Mouse (Mus musculus) forelimb bud, embryonic 11.5 days (tissue): ENCODE measurements around the gene Olfr961.

Experiments used
- DNase-seq: peaks from one replicate; pipeline ENCODE4 v3.0.0-alpha.2; 2012; ENCODE audit warnings: low read depth, low spot score

Olfr961 gene

GRCm38 (mm10) chr9:39644785-39645184 is at the start of gene Olfr961:
TSS of gene Olfr961 (plus strand) at chr9:39645085.
- no peak for DNase-seq

GRCm38 (mm10) chr9:39602536-39603332 is 42.2 kb upstream of the Olfr961 start:
- peak; percentile 24 for DNase-seq

GRCm38 (mm10) chr9:39603333-39603845 is 41.5 kb upstream of the Olfr961 start:
- DNase-seq: peak; percentile 46

DNA sequence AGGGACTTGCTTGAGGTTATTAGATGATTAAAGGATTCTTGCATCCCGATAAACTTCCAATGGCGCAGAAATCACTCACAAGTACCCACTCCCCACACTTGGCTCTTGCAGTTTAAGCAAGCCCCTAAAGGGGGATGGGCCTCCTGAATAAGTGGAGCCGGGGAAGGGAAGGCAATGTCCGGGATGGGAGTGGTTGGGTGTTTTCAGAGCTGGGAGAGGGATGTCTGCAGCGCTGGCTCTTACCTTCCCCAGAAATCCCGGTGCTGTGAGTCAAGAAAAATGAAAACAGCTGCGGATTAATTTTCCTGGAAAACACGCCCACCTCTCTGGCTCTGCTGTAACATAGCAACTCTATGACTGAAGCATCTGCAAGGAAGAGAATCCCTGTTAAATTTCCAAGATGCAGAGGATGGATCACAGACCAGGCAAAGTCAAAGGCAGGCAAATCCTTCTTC is 40.9 kb upstream of the Olfr961 start, which contains the start of gene AW551984:
TSS of gene AW551984 (minus strand) at position 405 of the 455 bp plus-strand sequence.
- peak; percentile 43 for DNase-seq

DNA sequence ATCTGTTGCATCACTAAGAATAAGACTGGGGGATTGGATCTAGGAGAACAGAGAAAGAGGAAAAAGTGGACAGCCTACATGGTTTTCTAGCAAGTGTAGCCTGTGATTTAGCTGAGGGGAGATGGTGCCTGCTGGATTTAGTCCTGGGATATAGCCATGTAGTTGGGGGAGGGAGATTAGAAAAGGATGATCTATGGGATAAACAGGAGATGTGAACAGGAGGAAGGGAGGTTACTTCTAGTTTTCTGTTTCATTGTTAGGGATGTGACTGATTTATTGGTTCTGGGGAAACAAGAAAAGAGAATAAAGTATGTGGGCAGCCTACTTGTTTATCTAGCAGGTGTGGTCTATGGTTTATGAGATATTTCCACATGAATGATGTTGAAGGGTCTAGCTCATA is 36.4 kb upstream of the Olfr961 start:
- no peak for DNase-seq

GRCm38 (mm10) chr9:39610355-39610754 is 34.5 kb upstream of the Olfr961 start, which contains the start of gene Olfr148:
TSS of gene Olfr148 (plus strand) at chr9:39610655.
- no peak for DNase-seq

DNA sequence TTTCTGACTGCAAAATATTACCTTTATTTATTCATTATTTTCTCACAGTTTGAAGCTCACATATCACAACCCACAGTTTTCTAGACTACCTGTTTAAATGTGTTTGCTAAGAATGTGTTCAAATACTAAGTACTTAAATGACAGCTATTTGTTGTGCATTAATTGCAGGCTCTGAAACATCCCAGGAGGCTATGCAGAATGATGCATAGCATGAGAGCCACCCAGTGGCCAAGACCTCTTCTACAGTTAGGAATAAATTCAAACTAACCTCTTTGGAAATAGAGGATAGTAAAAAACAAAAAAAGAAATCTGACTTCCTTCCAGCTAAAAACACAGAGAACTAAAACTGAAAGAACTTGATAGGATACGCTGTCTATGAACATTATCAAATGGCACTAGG is 32.9 kb upstream of the Olfr961 start:
- no peak for DNase-seq

- DNase-seq: no peak
Measured at GRCm38 (mm10) chr9:39621073-39621472, 23.8 kb upstream of the Olfr961 start, which contains the start of gene Olfr960. TSS of gene Olfr960 (plus strand) at chr9:39621373.

DNA sequence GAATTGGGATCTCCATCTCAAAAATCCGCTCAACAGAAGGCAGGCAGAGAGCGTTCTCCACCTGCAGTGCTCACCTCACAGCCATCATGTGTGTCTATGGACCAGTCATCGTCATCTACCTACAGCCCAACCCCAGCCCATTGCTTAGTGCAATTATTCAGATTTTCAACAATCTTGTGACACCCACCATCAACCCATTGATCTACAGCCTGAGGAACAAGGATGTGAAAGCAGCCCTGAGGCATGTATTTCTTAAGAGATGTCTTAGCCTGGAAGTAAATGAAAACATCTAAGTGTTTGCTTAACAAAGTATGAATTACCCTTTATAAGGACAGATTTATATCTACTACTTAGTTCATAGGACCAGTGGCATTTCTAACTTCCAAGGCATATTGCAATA is 21.1 kb upstream of the Olfr961 start:
- DNase-seq: no peak

DNA sequence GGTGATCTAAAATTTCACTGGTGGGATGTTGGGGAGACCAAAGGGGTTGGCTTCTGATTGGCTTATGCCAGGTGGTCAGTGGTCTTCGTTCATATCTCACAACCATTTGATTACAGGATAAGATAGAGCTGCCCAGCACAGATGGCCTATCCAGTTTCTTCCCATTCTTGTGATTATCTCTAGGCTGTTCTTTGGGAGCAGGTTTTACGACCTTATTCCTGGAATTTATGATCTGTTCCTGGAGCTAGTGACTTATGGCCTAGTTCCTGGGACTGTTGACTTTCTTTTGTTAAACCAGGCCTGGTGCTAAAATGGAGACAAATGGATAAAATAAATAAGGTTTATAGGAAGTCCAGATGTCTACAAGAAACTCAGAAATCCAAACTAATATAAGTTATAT is 20.2 kb upstream of the Olfr961 start:
- DNase-seq: no peak

DNA sequence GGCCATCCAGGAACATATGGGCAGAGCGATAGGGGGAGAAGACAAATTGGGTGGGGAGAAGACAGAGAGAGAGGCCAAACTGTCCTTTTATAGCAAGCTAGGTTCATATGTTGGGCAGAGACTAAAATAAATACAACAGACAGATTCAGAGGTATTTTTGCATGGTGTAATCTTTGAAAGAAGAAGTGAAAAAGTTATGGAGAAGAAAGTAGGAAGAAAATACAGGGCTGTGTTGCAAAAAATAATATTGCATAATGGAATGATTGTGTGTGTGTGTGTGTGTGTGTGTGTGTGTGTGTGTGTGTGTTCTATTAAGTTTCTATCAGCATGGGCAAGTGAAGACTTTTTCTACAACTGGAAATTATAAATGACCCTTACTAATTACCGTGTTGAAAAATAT is 15.8 kb upstream of the Olfr961 start:
- no peak for DNase-seq

DNA sequence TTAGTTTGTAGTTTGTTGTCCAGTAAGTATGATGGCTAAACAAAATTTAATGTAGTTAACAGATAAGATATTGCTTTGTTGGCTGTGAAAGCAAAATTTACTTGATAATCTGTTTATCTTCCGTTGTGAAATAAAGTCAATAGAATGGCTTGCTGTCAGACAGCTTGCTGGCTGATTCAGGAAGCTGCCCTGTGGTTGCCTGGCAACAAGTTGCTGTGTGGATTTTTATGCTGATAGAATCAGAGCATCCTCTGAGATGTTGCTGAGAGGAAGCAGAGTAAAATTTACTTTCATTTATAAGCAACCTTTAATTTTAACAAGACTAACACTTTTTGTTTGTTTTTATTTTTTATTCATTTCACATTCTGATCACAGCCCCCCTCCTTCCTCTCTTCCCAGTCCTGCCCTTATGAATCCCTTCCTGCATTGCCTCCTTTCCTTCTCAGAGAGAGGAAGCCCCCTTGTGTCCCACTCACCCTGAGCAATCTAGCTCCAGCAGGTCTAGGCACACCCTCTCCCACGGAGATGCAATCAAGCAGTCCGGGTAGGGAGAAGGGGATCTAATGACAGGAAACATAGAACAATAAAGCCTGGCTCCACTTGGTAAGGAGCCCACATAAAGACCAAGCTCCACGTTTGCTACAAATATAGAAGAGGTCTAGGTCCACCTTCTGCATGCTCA is 10.8 kb upstream of the Olfr961 start:
- no peak for DNase-seq

- DNase-seq: no peak
Measured at GRCm38 (mm10) chr9:39647382-39647781, 2.5 kb downstream of the Olfr961 start.

GRCm38 (mm10) chr9:39654756-39655396 is 10.0 kb downstream of the Olfr961 start:
- DNase-seq: no peak

DNA sequence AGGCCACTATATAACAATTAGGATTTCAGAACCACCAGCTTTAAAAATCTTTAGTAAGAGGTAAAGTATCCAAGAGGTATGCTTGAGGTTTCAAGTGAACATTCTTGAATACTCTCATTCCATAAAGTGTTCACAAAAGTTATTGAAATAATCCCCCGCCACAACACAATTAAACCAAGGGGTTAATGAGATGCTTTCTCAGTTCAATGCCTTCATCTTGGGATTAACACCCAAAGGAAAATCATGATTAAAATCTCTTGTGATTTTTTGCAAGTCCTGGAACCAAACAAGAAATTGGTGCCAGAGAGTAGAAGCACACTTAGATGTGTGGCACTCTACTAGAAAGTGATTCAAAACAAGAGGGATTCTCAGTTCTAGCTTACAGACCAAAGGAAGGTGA is 22.0 kb downstream of the Olfr961 start, which contains the start of gene Olfr963:
TSS of gene Olfr963 (plus strand) at position 301 of the 400 bp plus-strand sequence.
- no peak for DNase-seq

DNA sequence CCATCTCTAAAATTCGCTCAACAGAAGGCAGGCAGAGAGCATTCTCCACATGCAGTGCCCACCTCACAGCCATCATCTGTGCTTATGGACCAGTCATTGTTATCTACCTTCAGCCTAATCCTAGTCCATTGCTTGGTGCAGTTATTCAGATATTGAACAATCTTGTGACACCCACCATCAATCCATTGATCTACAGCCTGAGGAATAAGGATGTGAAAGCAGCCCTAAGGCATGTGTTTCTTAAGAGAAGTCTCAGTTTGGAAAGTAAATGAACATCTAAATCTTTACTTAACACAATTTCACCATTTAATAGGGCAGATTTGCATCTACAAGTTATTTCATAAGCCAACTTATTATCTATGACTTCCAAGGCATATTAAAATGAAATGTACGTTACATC is 24.8 kb downstream of the Olfr961 start:
- DNase-seq: no peak

DNA sequence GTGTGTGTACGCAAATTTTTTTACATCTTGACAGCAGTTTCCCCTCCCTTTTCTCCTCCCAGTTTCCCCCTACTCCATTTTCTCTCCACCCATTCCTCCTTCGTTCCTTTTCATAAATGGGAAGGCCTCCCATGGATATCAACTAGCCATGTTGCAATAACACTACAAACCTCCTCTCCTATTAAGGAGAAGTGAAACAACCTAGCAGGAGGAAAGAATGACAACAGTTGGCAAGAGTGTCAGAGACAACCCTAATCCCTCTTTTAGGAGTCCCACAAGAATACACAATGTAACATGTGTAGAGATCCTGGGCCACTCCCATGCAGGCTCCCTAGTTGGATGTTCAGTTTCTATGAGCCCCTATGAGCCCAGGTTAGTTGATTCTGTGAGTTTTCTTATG is 29.9 kb downstream of the Olfr961 start:
- no peak for DNase-seq

DNA sequence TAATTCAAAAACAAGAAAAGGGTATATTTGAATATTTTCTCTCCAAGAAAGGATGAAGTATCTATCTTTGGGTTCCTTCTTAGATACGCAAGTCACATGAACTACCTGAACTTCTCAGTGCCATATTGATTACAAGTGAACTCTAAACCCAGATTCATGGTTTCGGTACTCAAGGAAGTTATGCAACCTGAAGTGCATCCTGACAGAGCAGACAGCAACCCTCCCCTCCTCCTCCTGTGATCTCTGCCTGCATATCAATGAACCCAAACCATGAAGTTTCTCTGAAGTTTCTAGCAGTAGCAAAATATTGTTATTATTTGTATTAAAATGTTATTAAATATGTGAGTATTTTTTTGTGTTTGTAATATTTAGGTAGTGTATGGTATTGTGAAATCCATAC is 33.7 kb downstream of the Olfr961 start:
- no peak for DNase-seq

DNA sequence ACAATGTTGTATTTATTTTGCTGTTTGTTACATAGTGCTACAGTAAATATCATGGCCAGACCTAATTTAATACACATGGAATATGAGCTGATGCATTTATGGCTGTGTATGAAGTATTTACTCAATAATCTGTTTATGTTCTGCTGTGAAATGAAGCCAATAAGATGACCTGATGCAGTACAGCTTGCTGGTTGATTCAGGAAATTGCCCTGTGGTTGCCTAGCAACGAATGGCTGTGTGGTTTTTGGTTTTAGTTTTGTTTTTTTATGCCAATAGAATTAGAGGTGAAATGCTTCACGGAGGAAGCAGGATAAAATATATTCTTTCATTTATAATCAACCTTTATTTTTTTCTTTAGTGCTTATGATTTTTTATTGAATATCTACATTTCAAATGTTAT is 34.4 kb downstream of the Olfr961 start:
- no peak for DNase-seq
